Mouse (Mus musculus) limb, embryonic 14.5 days (tissue): Measurements from ENCODE around the gene Apof. TPM values are rescaled to one million over a fixed set of nuclear protein-coding genes. Genes with fewer than 3 reads are reported as not detected.

ENCODE experiments used
- ATAC-seq: fragments of 200-750 bp; cut with Nextera tagmentation; 2 replicates; pipeline ENCODE4 v1.8.0; 2017; ENCODE audit warnings: low read depth, moderate number of reproducible peaks, moderate TSS enrichment; ENCODE audit not compliant: low FRiP score
- DNase-seq: peaks from one replicate; pipeline ENCODE4 v3.0.0-alpha.2; 2015; ENCODE audit warnings: low spot score
- H3K27ac ChIP-seq: fragments of 300-500 bp; sonication (generic); replicated peaks from 2 replicates; pipeline ENCODE4 v1.5.1; 2014; ENCODE audit warnings: low read depth, mild to moderate bottlenecking, low read length, moderate library complexity, mixed read lengths
- H3K27me3 ChIP-seq: fragments of 300-500 bp; sonication (generic); 2 replicates; pipeline ENCODE4 v1.6.1; 2014; ENCODE audit warnings: low read length, mixed read lengths; ENCODE audit not compliant: control insufficient read depth, insufficient read depth
- H3K36me3 ChIP-seq: fragments of 300-500 bp; sonication (generic); 2 replicates; pipeline ENCODE4 v1.6.1; 2014; ENCODE audit warnings: mild to moderate bottlenecking, low read length, moderate library complexity, mixed read lengths; ENCODE audit not compliant: control insufficient read depth, insufficient read depth
- H3K4me1 ChIP-seq: fragments of 300-500 bp; sonication (generic); 2 replicates; pipeline ENCODE4 v1.6.1; 2014; ENCODE audit warnings: antibody characterized with exemption, low read length, mixed read lengths; ENCODE audit not compliant: control insufficient read depth, insufficient read depth
- H3K4me2 ChIP-seq: fragments of 300-500 bp; sonication (generic); replicated peaks from 2 replicates; pipeline ENCODE4 v1.6.1; 2014; ENCODE audit warnings: low read depth, mild to moderate bottlenecking, low read length, moderate library complexity; ENCODE audit not compliant: severe bottlenecking
- H3K4me3 ChIP-seq: fragments of 300-500 bp; sonication (generic); replicated peaks from 2 replicates; pipeline ENCODE4 v1.5.1; 2014; ENCODE audit warnings: low read length
- H3K9ac ChIP-seq: fragments of 300-500 bp; sonication (generic); 2 replicates; pipeline ENCODE4 v1.6.1; 2014; ENCODE audit warnings: mild to moderate bottlenecking, low read depth, low read length, moderate library complexity; ENCODE audit not compliant: severe bottlenecking
- H3K9me3 ChIP-seq: fragments of 300-500 bp; sonication (generic); 2 replicates; pipeline ENCODE4 v1.6.1; 2016; ENCODE audit warnings: low read length; ENCODE audit not compliant: control insufficient read depth
- POLR2A ChIP-seq: fragments of 200-500 bp; IDR thresholded peaks from 2 replicates; pipeline ENCODE4 v1.8.0; 2012; ENCODE audit warnings: inconsistent platforms, mild to moderate bottlenecking, moderate library complexity, borderline replicate concordance; ENCODE audit not compliant: insufficient read depth, insufficient read length; ENCODE audit errors: extremely low read depth
- WGBS: fragments of 180-500 bp; shearing (Covaris S2); extraction: QIAGEN DNeasy Blood & Tissue Kit; methylation state at CpG from one replicate; pipeline ENCODE4 v1.1.7; 2014; 5-methylcytosine and 5-hydroxymethylcytosine counted together
- polyA plus RNA-seq, 2 experiments: library from polyadenylated mRNA; depleted of rRNA in 1 of 2; stranded (reverse) in 1 of 2; unstranded in 1 of 2; fragments of >200 nt; fragmentation: Nextera tagmentation in 1 of 2; extraction: Ambion mirVana in 1 of 2; gene quantifications; 2 replicates each; pipeline versions ENCODE4 v1.2.1 to v1.2.3; 2012 to 2014

The Apof gene
- polyA plus RNA-seq (2012; rRNA removed) (0.20 and 0.32 TPM in 2 replicates), polyA plus RNA-seq (2014; fragmentation: Nextera tagmentation; extraction: Ambion mirVana) (not detected in 2 replicates)

- Histone ChIP-seq H3K4me3 (no peak within 1 kb of the TSS), H3K9ac (no peak within 1 kb of the TSS), H3K27ac (no peak within 1 kb of the TSS), H3K27me3 (no peaks in the 10 kb centered on the region), H3K9me3 (no peaks in the 10 kb centered on the region), H3K4me1 (peaks cover 2% of the 10 kb centered on the region; the same call in 1 of the 2 replicates), H3K4me2 (no peak within 1 kb of the TSS), H3K36me3 (no peaks in the 10 kb centered on the region)
- 79% methylated on average over 6 of the region's 6 CpGs for WGBS
- ATAC-seq, result no peak
- TF ChIP-seq POLR2A, result no peak
- no peak for DNase-seq
Observed at GRCm38 (mm10) chr10:128268371-128268770, at the start of gene Apof. TSS of gene Apof (plus strand) at chr10:128268671.

DNA sequence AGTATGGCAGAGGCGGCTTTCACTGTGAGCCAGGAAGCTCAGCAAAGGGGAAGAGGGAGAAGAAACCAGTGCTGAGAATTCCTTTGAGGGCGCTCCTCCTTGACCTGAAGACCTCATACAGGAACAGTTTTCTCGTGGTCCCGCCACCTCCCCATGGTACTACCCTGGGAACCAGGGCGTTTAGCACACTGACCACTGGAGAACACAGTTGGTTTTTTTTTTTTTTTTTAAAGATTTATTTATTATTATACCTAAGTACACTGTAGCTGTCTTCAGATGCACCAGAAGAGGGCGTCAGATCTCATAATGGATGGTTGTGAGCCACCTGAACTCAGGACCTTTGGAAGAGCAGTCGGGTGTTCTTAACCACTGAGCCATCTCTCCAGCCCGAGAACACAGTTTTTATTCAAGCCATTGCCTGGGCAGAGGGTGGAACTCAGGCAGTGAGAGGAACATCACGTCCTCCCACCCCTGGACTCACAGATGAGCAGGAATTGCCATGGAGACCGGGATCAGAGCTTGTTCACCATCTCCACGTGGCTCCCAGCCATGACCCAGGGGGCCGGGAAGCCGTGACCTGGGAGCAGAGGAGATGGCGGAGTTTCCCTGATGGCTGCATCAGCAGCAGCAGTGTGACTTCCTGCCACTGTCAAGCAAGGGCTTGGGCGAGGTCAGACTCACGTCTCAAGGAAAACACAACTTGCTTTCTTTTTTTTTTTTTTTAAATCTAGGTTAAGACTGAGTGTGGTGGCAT lies 46.8 kb upstream of the Apof start:
- H3K4me2 ChIP-seq, result no peak overlapping the region
- TF ChIP-seq POLR2A, result no peak

GRCm38 (mm10) chr10:128225064-128225463 lies 43.4 kb upstream of the Apof start:
- ATAC-seq, result peak; percentile 67; the same call in 1 of the 2 replicates
- no peaks in the 10 kb centered on the region for H3K27me3 ChIP-seq
- H3K4me2 ChIP-seq, result no peak overlapping the region

More for the DNA sequence above, 46.8 kb upstream of the Apof start:
- no peak overlapping the region for H3K27ac ChIP-seq
- ATAC-seq, result no peak
- no peak overlapping the region for H3K9ac ChIP-seq
- H3K27me3 ChIP-seq, result no peaks in the 10 kb centered on the region
- H3K4me1 ChIP-seq, result peaks cover 11% of the 10 kb centered on the region
- H3K4me3 ChIP-seq, result no peak overlapping the region
- no peaks in the 10 kb centered on the region for H3K9me3 ChIP-seq
- 59% methylated on average over 16 of the region's 16 CpGs for WGBS
- no peaks in the 10 kb centered on the region for H3K36me3 ChIP-seq
- DNase-seq, result no peak

DNA sequence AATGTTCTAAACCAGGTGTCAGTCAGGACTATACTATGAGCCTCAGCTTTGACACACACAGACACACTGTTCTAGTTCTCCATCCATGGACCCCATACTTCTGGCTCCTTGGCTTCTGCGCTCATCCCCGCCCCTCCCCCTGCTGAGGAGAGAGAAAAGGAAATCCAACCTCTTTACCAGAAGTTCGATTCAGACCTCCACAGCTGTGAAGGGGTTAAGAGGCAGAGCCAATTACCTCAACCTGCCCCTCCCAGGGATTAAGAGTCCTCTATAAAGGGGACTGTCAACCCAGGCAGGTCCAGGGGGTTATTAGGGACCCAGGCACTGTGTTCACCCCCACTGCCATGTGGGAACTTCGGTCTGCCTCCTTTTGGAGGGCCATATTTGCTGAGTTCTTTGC lies 42.9 kb upstream of the Apof start, which contains the start of gene Mip:
TSS of gene Mip (plus strand) at position 301 of the 400 bp plus-strand sequence.
- Histone ChIP-seq H3K9ac (peak within 1 kb of the TSS; percentile 26; the same call in 1 of the 2 replicates), H3K27ac (peak within 1 kb of the TSS; percentile 68), H3K36me3 (no peaks in the 10 kb centered on the region), H3K4me2 (no peak within 1 kb of the TSS), H3K9me3 (no peaks in the 10 kb centered on the region), H3K4me3 (no peak within 1 kb of the TSS), H3K27me3 (no peaks in the 10 kb centered on the region), H3K4me1 (peaks cover 16% of the 10 kb centered on the region)
- TF ChIP-seq POLR2A, result no peak
- DNase-seq, result no peak
- peak; percentile 13; the same call in 1 of the 2 replicates for ATAC-seq
- WGBS, result 49% methylated on average over 4 of the region's 4 CpGs

More at GRCm38 (mm10) chr10:128225064-128225463, 43.4 kb upstream of the Apof start:
- H3K4me1 ChIP-seq, result peaks cover 16% of the 10 kb centered on the region
- H3K9ac ChIP-seq, result peak overlapping the region; percentile 26; the same call in 1 of the 2 replicates
- H3K9me3 ChIP-seq, result no peaks in the 10 kb centered on the region
- WGBS, result 33% methylated on average over 5 of the region's 5 CpGs
- no peak for TF ChIP-seq POLR2A
- DNase-seq, result no peak
- no peaks in the 10 kb centered on the region for H3K36me3 ChIP-seq
- peak overlapping the region; percentile 35; the same call in 1 of the 2 replicates for H3K27ac ChIP-seq
- no peak overlapping the region for H3K4me3 ChIP-seq

DNA sequence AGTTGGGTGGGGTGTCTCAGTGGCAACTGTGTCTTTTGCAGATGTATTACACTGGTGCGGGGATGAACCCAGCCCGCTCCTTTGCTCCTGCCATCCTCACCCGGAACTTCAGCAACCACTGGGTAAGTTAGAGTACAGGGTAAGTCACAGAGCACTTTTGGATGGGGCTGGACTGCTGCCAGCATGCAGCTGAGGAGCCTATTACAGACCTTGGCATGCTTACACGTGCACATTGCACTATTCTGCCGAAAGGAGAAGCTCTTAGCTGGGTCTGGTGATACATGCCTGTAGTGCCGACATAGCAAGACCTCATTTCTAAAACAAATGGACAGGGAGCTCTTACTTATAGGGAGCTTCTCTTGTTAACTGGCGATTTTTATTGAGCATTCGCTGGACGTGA lies 40.9 kb upstream of the Apof start:
- peaks cover 24% of the 10 kb centered on the region for H3K4me1 ChIP-seq
- H3K27me3 ChIP-seq, result no peaks in the 10 kb centered on the region
- H3K4me2 ChIP-seq, result no peak overlapping the region
- WGBS, result 70% methylated on average over 9 of the region's 9 CpGs
- ATAC-seq (no peak), DNase-seq (no peak)
- H3K9ac ChIP-seq, result no peak overlapping the region
- no peak for TF ChIP-seq POLR2A
- H3K9me3 ChIP-seq, result no peaks in the 10 kb centered on the region
- H3K4me3 ChIP-seq, result no peak overlapping the region
- H3K27ac ChIP-seq, result no peak overlapping the region
- H3K36me3 ChIP-seq, result no peaks in the 10 kb centered on the region
